12 mouse cellular contexts compared by ENCODE assay signal in the genomic region with DNA sequence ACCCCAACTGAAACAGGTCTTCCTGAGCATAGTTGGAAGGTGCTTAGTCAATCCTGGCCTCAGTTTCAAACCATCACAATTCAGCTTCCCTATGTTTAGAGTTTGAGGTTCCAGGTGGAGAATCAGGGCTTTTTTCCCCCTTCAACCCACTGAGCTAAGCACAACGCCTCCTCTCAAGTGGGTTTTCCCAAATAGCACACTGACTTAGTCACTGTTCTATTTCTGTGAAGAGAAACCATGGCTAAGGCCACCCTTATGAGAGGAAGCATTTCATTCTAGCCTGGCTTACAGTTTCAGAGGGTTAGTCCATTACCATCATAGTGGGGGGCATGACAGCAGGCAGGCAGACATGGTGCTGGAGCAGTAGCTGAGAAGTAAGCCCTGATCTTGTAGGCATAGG.
"Had no signal": no experiment of that assay in that cellular context is flagged by ENCODE, and none has a peak within 500 bp of the region (broad histone marks: within the 10 kb centered on the region; RNA-seq: fewer than 3 reads in every experiment).

No protein-coding gene starts in this region.

- ATAC-seq: midbrain, embryonic 16.5 days had no signal

- DNase-seq: lung, adult 18-20 months; lung, embryonic 14.5 days; lung, postnatal 10 days; lung, postnatal 4 days; midbrain, embryonic 14.5 days; retina, postnatal 1 day; right cerebral cortex, adult 18-20 months; right cerebral cortex, postnatal 14 days; thymus, adult 2 months; thymus, postnatal 25 days; thymus, postnatal 4 days had no signal
